Comparison of ENCODE assay signal across 8 mouse cellular contexts in the genomic region with DNA sequence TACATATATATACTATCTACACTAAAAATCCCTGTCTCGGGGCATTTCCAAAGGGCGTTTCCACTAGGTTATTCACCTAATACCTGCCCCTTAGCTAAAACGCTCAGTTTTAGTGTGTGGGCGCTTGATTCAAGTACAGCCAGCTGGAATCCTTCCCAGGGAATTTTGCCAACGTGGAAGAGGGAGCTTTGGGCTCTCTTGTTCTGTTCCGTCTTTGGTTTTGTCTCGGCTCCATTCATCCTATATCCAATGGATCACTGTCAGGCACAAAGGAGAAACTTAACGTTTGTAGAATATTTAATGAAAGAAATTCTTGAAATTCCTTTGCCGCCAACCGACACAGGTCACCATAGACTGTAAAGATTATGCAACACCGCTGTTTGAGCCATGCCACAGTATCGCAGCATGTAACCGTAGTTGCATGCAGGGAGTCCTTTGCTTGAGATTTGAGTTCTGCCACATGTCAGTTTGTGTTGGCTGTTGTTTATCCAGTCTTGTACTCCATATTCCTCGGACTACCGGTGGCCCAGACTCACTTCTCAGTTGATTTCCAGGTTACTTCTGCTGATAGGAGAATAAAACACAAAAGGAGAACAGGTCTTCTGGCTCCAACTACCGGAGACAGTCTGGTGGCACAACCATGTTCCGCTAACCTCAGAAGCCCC. TPM values are rescaled to one million over a fixed set of nuclear protein-coding genes. Genes with fewer than 3 reads are reported as not detected.
A peak's percentile ranks its signal among the peaks of the same experiment; 100 is the strongest.
DNase-seq lines count a peak whose midpoint lies in the region; ATAC-seq lines count a peak whose summit lies in the region.

No protein-coding gene starts in this region.

- no peak overlapping the region for H3K27ac ChIP-seq in limb, embryonic 13.5 days
- H3K27ac ChIP-seq in limb, embryonic 10.5 days: no peak overlapping the region
- H3K27ac ChIP-seq in midbrain, embryonic 14.5 days (replicated peaks; ENCODE audit: low read depth, low read length): 0 out of 2 replicates have a peak overlapping the region, but pooled peaks have one; percentile 37

- peak overlapping the region; percentile 35 for H3K4me2 ChIP-seq in limb, embryonic 13.5 days (replicated peaks)
- H3K4me2 ChIP-seq in midbrain, embryonic 14.5 days (ENCODE audit: low read length): peak overlapping the region; percentile 29

- H3K9me3 ChIP-seq in limb, embryonic 13.5 days: no peaks in the 10 kb centered on the region
- H3K9me3 ChIP-seq in limb, embryonic 10.5 days (replicated peaks): no peaks in the 10 kb centered on the region
- H3K9me3 ChIP-seq in midbrain, embryonic 14.5 days (ENCODE audit: control insufficient read depth, low read length): no peaks in the 10 kb centered on the region

- no peak for DNase-seq in limb, embryonic 10.5 days (ENCODE audit: low spot score)
- DNase-seq in cerebellum, adult 9-10 months: peak; percentile 89
- peak; percentile 71 for DNase-seq in heart, postnatal 4 days
- DNase-seq in layer of hippocampus, postnatal 14 days (ENCODE audit: low spot score in 2 of 2): peak; percentile 40 to 44
- peak; percentile 77 for DNase-seq in midbrain, embryonic 14.5 days
- no peak for DNase-seq in embryo, embryonic 9.5 days (ENCODE audit: extremely low spot score)

- ATAC-seq in limb, embryonic 13.5 days (ENCODE audit: low FRiP score, low read depth): no peak; the same call in 1 of the 2 replicates
- ATAC-seq in midbrain, embryonic 14.5 days (ENCODE audit: low FRiP score, low TSS enrichment): peak; percentile 70; the same call in 1 of the 2 replicates
- ATAC-seq in activated CD4-positive, CD25-positive, alpha-beta regulatory T cell, adult 4 months: no peak

- peaks cover 12% of the 10 kb centered on the region for H3K4me1 ChIP-seq in limb, embryonic 13.5 days
- H3K4me1 ChIP-seq in limb, embryonic 10.5 days: no peaks in the 10 kb centered on the region
- no peaks in the 10 kb centered on the region for H3K4me1 ChIP-seq in midbrain, embryonic 14.5 days (ENCODE audit: control insufficient read depth, insufficient read depth, low read length)

- WGBS in limb, embryonic 13.5 days: 56% methylated on average over 17 of the region's 17 CpGs
- WGBS in limb, embryonic 10.5 days: 79% methylated on average over 17 of the region's 17 CpGs
- 46% methylated on average over 17 of the region's 17 CpGs for WGBS in midbrain, embryonic 14.5 days

- no peaks in the 10 kb centered on the region for H3K36me3 ChIP-seq in limb, embryonic 13.5 days
- no peaks in the 10 kb centered on the region for H3K36me3 ChIP-seq in limb, embryonic 10.5 days
- H3K36me3 ChIP-seq in midbrain, embryonic 14.5 days (ENCODE audit: control insufficient read depth, insufficient read depth, low read length): no peaks in the 10 kb centered on the region

- no peak overlapping the region for H3K9ac ChIP-seq in limb, embryonic 13.5 days
- no peak overlapping the region for H3K9ac ChIP-seq in midbrain, embryonic 14.5 days (replicated peaks; ENCODE audit: low read length)

- H3K4me3 ChIP-seq in limb, embryonic 13.5 days: no peak overlapping the region
- no peak overlapping the region for H3K4me3 ChIP-seq in limb, embryonic 10.5 days
- H3K4me3 ChIP-seq in midbrain, embryonic 14.5 days (replicated peaks; ENCODE audit: low read depth, low read length): no peak overlapping the region

- H3K27me3 ChIP-seq in limb, embryonic 13.5 days: no peaks in the 10 kb centered on the region
- H3K27me3 ChIP-seq in limb, embryonic 10.5 days (ENCODE audit: low read depth, poor library complexity, severe bottlenecking): no peaks in the 10 kb centered on the region
- H3K27me3 ChIP-seq in midbrain, embryonic 14.5 days (ENCODE audit: control insufficient read depth, insufficient read depth, low read length): no peaks in the 10 kb centered on the region

RNA-seq across cellular contexts. Expression of gene Sap30, which starts 11.3 kb away (rescaled TPM):
- polyA plus RNA-seq in limb, embryonic 13.5 days (2015; fragmentation: Nextera tagmentation; extraction: Ambion mirVana): 40.7 and 42.8 TPM in 2 replicates
- polyA plus RNA-seq in limb, embryonic 10.5 days (2016; fragmentation: Nextera tagmentation; extraction: Ambion mirVana): 76.5 and 82.9 TPM in 2 replicates
- total RNA-seq in heart, postnatal 4 days (2021): 10 to 100 TPM; 34.0 to 37.4 TPM
- 10 to 100 TPM in 1 of 2 experiments, 1 to 10 TPM in 1; 9.0 to 13.7 TPM for total RNA-seq in layer of hippocampus, postnatal 14 days (2021)
- polyA plus RNA-seq in midbrain, embryonic 14.5 days (2014; fragmentation: Nextera tagmentation; extraction: Ambion mirVana): 41.6 and 52.2 TPM in 2 replicates
- under 1 TPM; 0.94 to 0.99 TPM for polyA plus RNA-seq in activated CD4-positive, CD25-positive, alpha-beta regulatory T cell, adult 4 months (2017; shearing (Covaris generic))

RNA-seq across cellular contexts. Expression of gene Hmgb2, which starts 12.7 kb away (rescaled TPM):
- polyA plus RNA-seq in limb, embryonic 13.5 days (2015; fragmentation: Nextera tagmentation; extraction: Ambion mirVana): 361 and 398 TPM in 2 replicates
- polyA plus RNA-seq in limb, embryonic 10.5 days (2016; fragmentation: Nextera tagmentation; extraction: Ambion mirVana): 497 and 548 TPM in 2 replicates
- 100 to 1,000 TPM; 159 to 180 TPM for total RNA-seq in heart, postnatal 4 days (2021)
- total RNA-seq in layer of hippocampus, postnatal 14 days (2021): 10 to 100 TPM; 13.8 to 15.5 TPM
- 61.6 and 103 TPM in 2 replicates for polyA plus RNA-seq in midbrain, embryonic 14.5 days (2014; fragmentation: Nextera tagmentation; extraction: Ambion mirVana)
- 100 to 1,000 TPM; 481 to 544 TPM for polyA plus RNA-seq in activated CD4-positive, CD25-positive, alpha-beta regulatory T cell, adult 4 months (2017; shearing (Covaris generic))

RNA-seq across cellular contexts. Expression of gene Scrg1, which starts 43.3 kb away (rescaled TPM):
- polyA plus RNA-seq in limb, embryonic 13.5 days (2015; fragmentation: Nextera tagmentation; extraction: Ambion mirVana): 16.4 and 17.8 TPM in 2 replicates
- polyA plus RNA-seq in limb, embryonic 10.5 days (2016; fragmentation: Nextera tagmentation; extraction: Ambion mirVana): not detected in 2 replicates
- total RNA-seq in heart, postnatal 4 days (2021): not detected
- 10 to 100 TPM; 90.2 to 98.9 TPM for total RNA-seq in layer of hippocampus, postnatal 14 days (2021)
- polyA plus RNA-seq in midbrain, embryonic 14.5 days (2014; fragmentation: Nextera tagmentation; extraction: Ambion mirVana): 4.3 and 9.6 TPM in 2 replicates
- not detected for polyA plus RNA-seq in activated CD4-positive, CD25-positive, alpha-beta regulatory T cell, adult 4 months (2017; shearing (Covaris generic))

Comparison
In these comparisons a context has a peak if more than half of its experiments do, and no peak if none do; other contexts are left out.
1. DNase-seq: peak in cerebellum, adult 9-10 months (single experiment), heart, postnatal 4 days (single experiment), layer of hippocampus, postnatal 14 days (2 of 2) and midbrain, embryonic 14.5 days (single experiment); none in limb, embryonic 10.5 days (single experiment) and embryo, embryonic 9.5 days (single experiment).
2. RNA of gene Sap30, which starts 11.3 kb away (polyA plus RNA-seq): 76.5 to 82.9 TPM in limb, embryonic 10.5 days, 41.6 to 52.2 TPM in midbrain, embryonic 14.5 days and 40.7 to 42.8 TPM in limb, embryonic 13.5 days; 0.94 to 0.99 TPM in activated CD4-positive, CD25-positive, alpha-beta regulatory T cell, adult 4 months; every median in the first group is over 10 times any median in the second.